Comparison of ENCODE assay signal across 25 mouse cellular contexts in the genomic region with DNA sequence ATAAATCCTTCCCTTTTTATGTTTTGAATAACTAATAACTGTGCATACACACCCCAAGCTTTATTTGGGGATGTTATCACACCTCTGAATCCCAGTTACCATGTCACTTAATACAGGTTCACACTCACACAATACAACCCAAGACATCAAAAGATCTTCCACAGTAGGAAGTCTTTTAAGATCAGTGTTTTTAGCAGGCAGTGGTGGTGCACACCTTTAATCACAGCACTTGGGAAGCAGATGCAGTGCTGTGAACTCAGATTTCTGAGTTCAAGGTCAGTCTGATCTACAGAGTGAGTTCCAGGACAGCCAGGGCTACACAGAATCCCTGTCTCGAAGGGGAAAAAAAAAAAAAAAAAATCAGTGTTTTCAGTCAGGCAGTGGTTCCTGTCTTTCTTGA.
"Had no signal": no experiment of that assay in that cellular context is flagged by ENCODE, and none has a peak within 500 bp of the region (broad histone marks: within the 10 kb centered on the region; RNA-seq: fewer than 3 reads in every experiment).

No protein-coding gene starts in this region.

- H3K4me2 ChIP-seq: heart, embryonic 11.5 days; heart, embryonic 13.5 days; heart, embryonic 15.5 days; hindbrain, embryonic 13.5 days; hindbrain, embryonic 15.5 days; intestine, embryonic 15.5 days; limb, embryonic 12.5 days; liver, embryonic 12.5 days had no signal

- DNase-seq: gastrocnemius, postnatal 14 days; gastrocnemius, postnatal 36 days; heart, adult 11 months; heart, adult 2 months; heart, postnatal 14 days; heart, postnatal 36 days; kidney, adult 18-20 months; kidney, adult 8-10 months; kidney, postnatal 10 days; kidney, postnatal 25 days; kidney, postnatal 4 days had no signal

- ATAC-seq: inflammation-experienced regulatory T-cells, adult 6 months; intestine, embryonic 15.5 days; intestine, postnatal 0 days; liver, embryonic 12.5 days had no signal

- H3K36me3 ChIP-seq: heart, embryonic 13.5 days; heart, embryonic 15.5 days; hindbrain, embryonic 13.5 days; hindbrain, embryonic 15.5 days; intestine, embryonic 15.5 days; limb, embryonic 12.5 days; liver, embryonic 12.5 days had no signal

- H3K4me3 ChIP-seq: heart, adult 2 months; heart, embryonic 13.5 days; heart, embryonic 15.5 days; hindbrain, embryonic 13.5 days; hindbrain, embryonic 15.5 days; intestine, embryonic 15.5 days; layer of hippocampus, adult 2 months; left cerebral cortex, adult 2 months; limb, embryonic 10.5 days; limb, embryonic 12.5 days; liver, embryonic 12.5 days had no signal

- H3K27me3 ChIP-seq: heart, embryonic 13.5 days; heart, embryonic 15.5 days; hindbrain, embryonic 13.5 days; hindbrain, embryonic 15.5 days; intestine, embryonic 15.5 days; limb, embryonic 12.5 days; liver, embryonic 12.5 days had no signal

- H3K27ac ChIP-seq: heart, adult 2 months; heart, embryonic 13.5 days; heart, embryonic 15.5 days; hindbrain, embryonic 13.5 days; hindbrain, embryonic 15.5 days; intestine, embryonic 15.5 days; layer of hippocampus, adult 2 months; left cerebral cortex, adult 2 months; limb, embryonic 10.5 days; limb, embryonic 12.5 days; liver, embryonic 12.5 days; liver, embryonic 14.5 days had no signal

- H3K9me3 ChIP-seq: heart, embryonic 13.5 days; heart, embryonic 15.5 days; hindbrain, embryonic 13.5 days; hindbrain, embryonic 15.5 days; intestine, embryonic 15.5 days; limb, embryonic 10.5 days; limb, embryonic 12.5 days; liver, embryonic 12.5 days had no signal

- H3K9ac ChIP-seq: heart, embryonic 13.5 days; heart, embryonic 15.5 days; hindbrain, embryonic 13.5 days; hindbrain, embryonic 15.5 days; intestine, embryonic 15.5 days; limb, embryonic 12.5 days; liver, embryonic 12.5 days; liver, embryonic 14.5 days had no signal
